Mouse (Mus musculus): ENCODE measurements around the gene Rpl4. TPM values are rescaled to one million over a fixed set of nuclear protein-coding genes. Genes with fewer than 3 reads are reported as not detected.

The Rpl4 gene
- total and polyA plus RNA-seq, 3 experiments = 1,956 to 4,069 (median 1,996) TPM

GRCm38 (mm10) chr9:64225805-64226204, 52.6 kb downstream of the Rpl4 start:
- H3K9ac ChIP-seq (ENCODE audit: insufficient read depth, low read depth) = no peak overlapping the region
- DNase-seq (ENCODE audit: extremely low read depth) = no peak
- no peak overlapping the region for H3K4me2 ChIP-seq (ENCODE audit: insufficient read depth, low read depth, poor library complexity, severe bottlenecking)
- in situ Hi-C loops (cut with MboI; ENCODE audit: low pct_ligation_motif_present, low pct_unique_long_range_greater_than_20kb, low sequenced_read_pairs) = no loop called here
- H3K79me2 ChIP-seq (replicated peaks; ENCODE audit: control insufficient read depth, extremely low read depth, insufficient read depth, poor library complexity, severe bottlenecking) = 0 out of 2 replicates have a peak, but pooled peaks cover 3% of the 10 kb centered on the region
- H3K4me1 ChIP-seq (ENCODE audit: control insufficient read depth in 1 of 2, insufficient read depth in 2 of 2) = peaks cover 0 to 49% of the 10 kb centered on the region in 2 experiments; a peak in 2 of 4 replicates
- H3K4me3 ChIP-seq (replicated peaks in 1 of 3; ENCODE audit: low read depth in 2 of 3, low read length in 2 of 3, poor library complexity in 1 of 3) = no peak overlapping the region
- no peaks in the 10 kb centered on the region for H3K9me3 ChIP-seq (replicated peaks; ENCODE audit: low read length)
- H3K27me3 ChIP-seq (replicated peaks) = no peaks in the 10 kb centered on the region
- dilution Hi-C loops (cut with MboI; ENCODE audit: extremely low pct_ligation_motif_present, extremely low pct_unique_long_range_greater_than_20kb, low sequenced_read_pairs) = no loop called here
- H3K27ac ChIP-seq (ENCODE audit: insufficient read depth, low read depth) = no peak overlapping the region
- peaks cover 0 to 52% of the 10 kb centered on the region in 2 experiments for H3K36me3 ChIP-seq (replicated peaks in 1 of 2; ENCODE audit: control insufficient read depth in 1 of 2, insufficient read depth in 1 of 2, low read length in 1 of 2)
- TF ChIP-seq IRF4 (IDR thresholded peaks at IDR 0.05; ENCODE audit: low read depth, low read length) = no peak
- TF ChIP-seq ZC3H11A (IDR thresholded peaks at IDR 0.05; ENCODE audit: low read depth, low read length) = no peak
- no peak for TF ChIP-seq CTCF (conservative IDR thresholded peaks at IDR 0.05 in 1 of 2, IDR thresholded peaks at IDR 0.05 in 1 of 2; ENCODE audit: low read depth in 2 of 2, low read length in 2 of 2)
- TF ChIP-seq GABPA (IDR thresholded peaks at IDR 0.05; ENCODE audit: insufficient replicate concordance, low read depth, low read length) = no peak
- no peak for TF ChIP-seq KAT2A (IDR thresholded peaks at IDR 0.05; ENCODE audit: insufficient replicate concordance, low read length)
- no peak for TF ChIP-seq USF1 (IDR thresholded peaks at IDR 0.05; ENCODE audit: low read depth, low read length)
- no peak for TF ChIP-seq JUN (IDR thresholded peaks at IDR 0.05; ENCODE audit: insufficient read depth, low read depth, low read length)
- no peak for TF ChIP-seq TCF12 (IDR thresholded peaks at IDR 0.05; ENCODE audit: low read depth, low read length)
- no peak for TF ChIP-seq HCFC1 (IDR thresholded peaks at IDR 0.05; ENCODE audit: low read depth, low read length)
- TF ChIP-seq TBP (conservative IDR thresholded peaks at IDR 0.05; ENCODE audit: low read depth, low read length) = no peak
- no peak for TF ChIP-seq EP300 (IDR thresholded peaks at IDR 0.05; ENCODE audit: low read length)
- TF ChIP-seq SMC3 (IDR thresholded peaks at IDR 0.05; ENCODE audit: low read depth, low read length) = no peak
- TF ChIP-seq UBTF (IDR thresholded peaks at IDR 0.05; ENCODE audit: low read depth, low read length) = no peak
- TF ChIP-seq RAD21 (IDR thresholded peaks at IDR 0.05; ENCODE audit: low read depth, low read length) = no peak
- TF ChIP-seq ZMIZ1 (IDR thresholded peaks at IDR 0.05; ENCODE audit: low read depth, low read length) = no peak

- Histone ChIP-seq H3K4me1 (ENCODE audit: control insufficient read depth in 1 of 2, insufficient read depth in 2 of 2) (peaks cover 0 to 41% of the 10 kb centered on the region in 2 experiments; a peak in 2 of 4 replicates), H3K36me3 (replicated peaks in 1 of 2; ENCODE audit: control insufficient read depth in 1 of 2, insufficient read depth in 1 of 2, low read length in 1 of 2) (peaks cover 0 to 57% of the 10 kb centered on the region in 2 experiments), H3K79me2 (replicated peaks; ENCODE audit: control insufficient read depth, extremely low read depth, insufficient read depth, poor library complexity, severe bottlenecking) (0 out of 2 replicates have a peak, but pooled peaks cover 3% of the 10 kb centered on the region), H3K27ac (ENCODE audit: insufficient read depth, low read depth) (no peak overlapping the region), H3K9me3 (replicated peaks; ENCODE audit: low read length) (no peaks in the 10 kb centered on the region), H3K4me3 (replicated peaks in 1 of 3; ENCODE audit: low read depth in 2 of 3, low read length in 2 of 3, poor library complexity in 1 of 3) (no peak overlapping the region), H3K9ac (ENCODE audit: insufficient read depth, low read depth) (no peak overlapping the region), H3K4me2 (ENCODE audit: insufficient read depth, low read depth, poor library complexity, severe bottlenecking) (no peak overlapping the region), H3K27me3 (replicated peaks) (no peaks in the 10 kb centered on the region)
- dilution Hi-C loops (cut with MboI; ENCODE audit: extremely low pct_ligation_motif_present, extremely low pct_unique_long_range_greater_than_20kb, low sequenced_read_pairs) (no loop called here), in situ Hi-C loops (cut with MboI; ENCODE audit: low pct_ligation_motif_present, low pct_unique_long_range_greater_than_20kb, low sequenced_read_pairs) (no loop called here)
- no peak for DNase-seq (ENCODE audit: extremely low read depth)
- TF ChIP-seq RCOR1 (conservative IDR thresholded peaks at IDR 0.05; ENCODE audit: low read depth, low read length) = no peak
- no peak for TF ChIP-seq SIN3A (IDR thresholded peaks at IDR 0.05; ENCODE audit: low read length)
- no peak for TF ChIP-seq ZMIZ1 (IDR thresholded peaks at IDR 0.05; ENCODE audit: low read depth, low read length)
- TF ChIP-seq CHD1 (IDR thresholded peaks at IDR 0.05; ENCODE audit: low read depth, low read length) = no peak
- no peak for TF ChIP-seq RAD21 (IDR thresholded peaks at IDR 0.05; ENCODE audit: low read depth, low read length)
- TF ChIP-seq E2F4 (IDR thresholded peaks at IDR 0.05; ENCODE audit: insufficient replicate concordance, low read depth, low read length) = no peak
- no peak for TF ChIP-seq SMC3 (IDR thresholded peaks at IDR 0.05; ENCODE audit: low read depth, low read length)
- TF ChIP-seq MAZ (IDR thresholded peaks at IDR 0.05; ENCODE audit: low read depth, low read length) = no peak
- TF ChIP-seq EP300 (IDR thresholded peaks at IDR 0.05; ENCODE audit: low read length) = no peak
- TF ChIP-seq TBP (conservative IDR thresholded peaks at IDR 0.05; ENCODE audit: low read depth, low read length) = no peak
- TF ChIP-seq POLR2A (IDR thresholded peaks at IDR 0.05; ENCODE audit: low read depth, low read length) = no peak
- TF ChIP-seq HCFC1 (IDR thresholded peaks at IDR 0.05; ENCODE audit: low read depth, low read length) = no peak
- no peak for TF ChIP-seq NELFE (IDR thresholded peaks at IDR 0.05; ENCODE audit: low read depth, low read length)
- no peak for TF ChIP-seq KAT2A (IDR thresholded peaks at IDR 0.05; ENCODE audit: insufficient replicate concordance, low read length)
Measured at GRCm38 (mm10) chr9:64227736-64228135, 54.6 kb downstream of the Rpl4 start.
